Mouse (Mus musculus): ENCODE results near the gene Myl6. TPM values are rescaled to one million over a fixed set of nuclear protein-coding genes. Genes with fewer than 3 reads are reported as not detected.
"Not testable (repeated sequence)": the region's sequence is repeated elsewhere in the genome, so short reads cannot be mapped to it uniquely, and the experiment has no call there.

Myl6 gene
- polyA plus RNA-seq, 1 experiment from 2014 or later: 943 TPM

DNA sequence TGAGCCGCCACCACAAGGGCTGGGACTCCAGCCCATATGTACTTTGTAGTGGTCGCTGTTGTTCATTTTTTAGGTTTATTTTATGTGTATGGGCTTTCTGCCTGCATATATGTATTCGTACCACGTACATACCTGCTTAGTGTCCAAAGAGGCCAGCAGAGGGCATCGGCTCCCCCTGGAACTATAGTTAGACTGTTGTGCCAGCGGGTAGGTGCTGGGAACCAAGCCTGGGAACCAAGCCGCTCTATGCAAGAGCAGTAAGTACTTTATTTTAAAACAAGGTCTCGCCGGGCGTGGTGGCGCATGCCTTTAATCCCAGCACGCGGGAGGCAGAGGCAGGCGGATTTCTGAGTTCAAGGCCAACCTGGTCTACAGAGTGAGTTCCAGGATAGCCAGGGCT, 12.0 kb upstream of the Myl6 start:
- Histone ChIP-seq H3K4me3 (no peak overlapping the region), H3K27me3 (no peaks in the 10 kb centered on the region), H3K36me3 (peaks cover 16% of the 10 kb centered on the region), H3K9ac (no peak overlapping the region), H3K9me3 (no peaks in the 10 kb centered on the region), H3K4me1 (replicated peaks) (peaks cover 4% of the 10 kb centered on the region; the same call in 1 of the 2 replicates), H3K4me2 (no peak overlapping the region), H3K27ac (no peak overlapping the region)
- ATAC-seq (ENCODE audit: low FRiP score): no peak
- WGBS: 94% methylated on average over 14 of the region's 14 CpGs

DNA sequence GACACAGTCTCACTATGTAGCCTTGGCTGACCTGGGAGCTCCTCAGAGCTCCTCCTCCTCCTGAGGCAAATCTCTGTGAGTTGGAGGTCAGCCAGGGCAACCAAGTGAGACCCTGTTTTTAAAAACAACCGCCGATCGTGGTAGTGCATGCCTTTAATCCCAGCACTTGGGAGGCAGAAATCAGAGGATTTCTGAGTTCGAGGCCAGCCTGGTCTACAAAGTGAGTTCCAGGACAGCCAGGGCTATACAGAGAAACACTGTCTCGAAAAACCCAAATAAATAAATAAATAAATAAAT, 11.4 kb upstream of the Myl6 start:
- H3K9ac ChIP-seq; ATAC-seq (ENCODE audit: low FRiP score); H3K27ac ChIP-seq; H3K9me3 ChIP-seq; H3K4me2 ChIP-seq; H3K4me1 ChIP-seq (replicated peaks); H3K4me3 ChIP-seq; H3K27me3 ChIP-seq: not testable (repeated sequence)
- peaks cover 14% of the 10 kb centered on the region for H3K36me3 ChIP-seq
- WGBS: 86% methylated on average over 5 of the region's 5 CpGs

DNA sequence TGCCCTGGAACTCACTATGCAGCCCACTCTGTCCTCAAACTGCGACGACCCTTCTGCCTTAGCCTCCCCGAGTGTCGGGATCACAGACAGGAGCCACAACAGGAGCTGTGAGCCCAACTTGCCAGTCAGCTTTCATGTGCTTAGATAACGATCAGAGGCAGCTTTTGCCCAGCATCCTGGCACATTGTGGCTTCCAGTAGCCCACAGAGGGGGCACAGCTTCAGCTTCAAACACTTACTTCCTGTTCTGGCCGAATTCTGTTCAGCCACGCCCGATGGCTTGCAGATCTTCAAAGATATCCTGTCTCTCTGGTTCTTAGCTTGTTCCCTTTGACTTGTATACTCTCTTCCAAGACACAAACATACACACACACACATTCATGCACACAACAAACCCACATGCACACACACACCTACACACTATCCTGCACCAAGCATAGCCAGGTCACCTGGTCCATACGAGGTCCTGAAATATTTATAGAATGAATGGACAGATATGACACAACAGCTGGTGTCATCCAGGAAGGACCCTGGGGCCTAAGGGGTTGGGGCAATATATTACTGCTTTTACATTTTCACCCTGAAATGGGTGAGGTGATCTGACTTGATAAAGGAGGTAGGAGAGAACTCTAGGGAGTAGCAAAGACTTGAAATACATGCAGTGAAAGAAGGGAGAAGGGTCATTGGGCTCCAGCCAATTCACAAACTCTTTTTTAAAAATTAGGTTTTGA, 10.9 kb upstream of the Myl6 start:
- Histone ChIP-seq H3K36me3 (peaks cover 9% of the 10 kb centered on the region), H3K27ac (no peak overlapping the region)
- 79% methylated on average over 9 of the region's 9 CpGs for WGBS

GRCm38 (mm10) chr10:128504012-128504411, 10.1 kb upstream of the Myl6 start:
- H3K4me3 ChIP-seq: no peak overlapping the region
- H3K27me3 ChIP-seq: no peaks in the 10 kb centered on the region
- peaks cover under 1% of the 10 kb centered on the region for H3K36me3 ChIP-seq
- H3K9me3 ChIP-seq: no peaks in the 10 kb centered on the region
- no peak overlapping the region for H3K9ac ChIP-seq
- H3K4me2 ChIP-seq: no peak overlapping the region
- no peak for ATAC-seq (ENCODE audit: low FRiP score)
- peaks cover 12% of the 10 kb centered on the region for H3K4me1 ChIP-seq (replicated peaks)
- 91% methylated on average over 3 of the region's 3 CpGs for WGBS
- no peak overlapping the region for H3K27ac ChIP-seq

More for the DNA sequence above, 10.9 kb upstream of the Myl6 start:
- no peak for ATAC-seq (ENCODE audit: low FRiP score)
- Histone ChIP-seq H3K4me1 (replicated peaks) (peaks cover 4% of the 10 kb centered on the region; the same call in 1 of the 2 replicates), H3K9ac (0 out of 2 replicates have a peak overlapping the region, but pooled peaks have one; percentile 36), H3K4me2 (no peak overlapping the region), H3K4me3 (no peak overlapping the region), H3K27me3 (no peaks in the 10 kb centered on the region), H3K9me3 (no peaks in the 10 kb centered on the region)

- H3K9me3 ChIP-seq: no peaks in the 10 kb centered on the region
- WGBS: 78% methylated on average over 8 of the region's 8 CpGs
- no peaks in the 10 kb centered on the region; the same call in 1 of the 2 replicates for H3K36me3 ChIP-seq
- no peak overlapping the region for H3K9ac ChIP-seq
- H3K4me1 ChIP-seq (replicated peaks): peaks cover 12% of the 10 kb centered on the region
- no peak overlapping the region for H3K4me2 ChIP-seq
- H3K27me3 ChIP-seq: no peaks in the 10 kb centered on the region
- ATAC-seq (ENCODE audit: low FRiP score): no peak
- H3K27ac ChIP-seq: no peak overlapping the region
- no peak overlapping the region for H3K4me3 ChIP-seq
These were observed 9.6 kb upstream of the Myl6 start for GRCm38 (mm10) chr10:128503532-128503931.

- no peak for ATAC-seq (ENCODE audit: low FRiP score)
- H3K36me3 ChIP-seq: no peaks in the 10 kb centered on the region; the same call in 1 of the 2 replicates
- no peak overlapping the region for H3K4me3 ChIP-seq
- H3K4me1 ChIP-seq (replicated peaks): peaks cover 23% of the 10 kb centered on the region
- H3K4me2 ChIP-seq: no peak overlapping the region
- H3K27me3 ChIP-seq: no peaks in the 10 kb centered on the region
- H3K27ac ChIP-seq: no peak overlapping the region
- 86% methylated on average over 5 of the region's 5 CpGs for WGBS
- H3K9ac ChIP-seq: no peak overlapping the region
- H3K9me3 ChIP-seq: no peaks in the 10 kb centered on the region
These were observed 8.4 kb upstream of the Myl6 start for GRCm38 (mm10) chr10:128502341-128502740.

- Histone ChIP-seq H3K36me3 (no peaks in the 10 kb centered on the region), H3K4me1 (replicated peaks) (peaks cover 42% of the 10 kb centered on the region), H3K9me3 (no peaks in the 10 kb centered on the region), H3K27ac (peak overlapping the region; percentile 75), H3K9ac (peak overlapping the region; percentile 66), H3K27me3 (no peaks in the 10 kb centered on the region), H3K4me3 (peak overlapping the region; percentile 65), H3K4me2 (peak overlapping the region; percentile 63)
- 2% methylated on average over 21 of the region's 21 CpGs for WGBS
- peak; percentile 30 for ATAC-seq (ENCODE audit: low FRiP score)
These were observed 5.2 kb upstream of the Myl6 start for GRCm38 (mm10) chr10:128499116-128499671.

DNA sequence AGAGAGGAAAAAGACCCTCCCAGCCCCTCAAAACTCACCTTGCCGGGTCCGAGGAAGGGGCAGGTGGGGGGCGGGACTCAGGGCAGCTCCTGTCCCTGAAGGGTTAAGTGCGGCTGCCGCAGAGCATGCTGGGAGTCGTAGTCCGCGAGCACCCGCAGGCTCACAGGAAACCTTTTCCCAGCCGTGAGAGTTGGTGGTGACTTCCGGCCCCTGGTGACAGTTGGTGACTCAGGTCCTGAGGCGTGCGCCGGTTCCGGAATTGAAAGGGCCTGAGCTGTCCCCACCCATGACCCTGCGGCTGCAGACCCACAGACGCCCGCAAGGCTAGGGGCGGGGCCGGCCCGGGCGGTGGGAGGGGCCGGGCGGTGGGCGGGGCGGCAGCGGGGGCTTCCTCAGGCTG, 4.6 kb upstream of the Myl6 start, which contains the start of gene Myl6b:
Myl6b (minus strand) TSS at position 96 of the 400 bp plus-strand sequence.
- peak within 1 kb of the TSS; percentile 65 for H3K4me3 ChIP-seq
- no peaks in the 10 kb centered on the region for H3K27me3 ChIP-seq
- peak; percentile 70 for ATAC-seq (ENCODE audit: low FRiP score)
- H3K9ac ChIP-seq: peak within 1 kb of the TSS; percentile 66
- H3K9me3 ChIP-seq: no peaks in the 10 kb centered on the region
- 0% methylated on average over 27 of the region's 27 CpGs for WGBS
- peak within 1 kb of the TSS; percentile 63 for H3K4me2 ChIP-seq
- peaks cover 40% of the 10 kb centered on the region for H3K4me1 ChIP-seq (replicated peaks)
- no peaks in the 10 kb centered on the region for H3K36me3 ChIP-seq
- peak within 1 kb of the TSS; percentile 75 for H3K27ac ChIP-seq

GRCm38 (mm10) chr10:128497134-128497737, 3.3 kb upstream of the Myl6 start:
- H3K27ac ChIP-seq: no peak overlapping the region
- H3K9me3 ChIP-seq: no peaks in the 10 kb centered on the region
- H3K4me2 ChIP-seq: peak overlapping the region; percentile 63; the same call in 1 of the 2 replicates
- no peaks in the 10 kb centered on the region for H3K27me3 ChIP-seq
- H3K36me3 ChIP-seq: no peaks in the 10 kb centered on the region
- 48% methylated on average over 6 of the region's 6 CpGs for WGBS
- peak overlapping the region; percentile 66; the same call in 1 of the 2 replicates for H3K9ac ChIP-seq
- ATAC-seq (ENCODE audit: low FRiP score): no peak
- peak overlapping the region; percentile 5; the same call in 1 of the 2 replicates for H3K4me3 ChIP-seq
- peaks cover 44% of the 10 kb centered on the region for H3K4me1 ChIP-seq (replicated peaks)

GRCm38 (mm10) chr10:128496509-128497077, 2.6 kb upstream of the Myl6 start:
- Histone ChIP-seq H3K4me1 (replicated peaks) (peaks cover 50% of the 10 kb centered on the region), H3K4me2 (no peak overlapping the region), H3K4me3 (no peak overlapping the region)

DNA sequence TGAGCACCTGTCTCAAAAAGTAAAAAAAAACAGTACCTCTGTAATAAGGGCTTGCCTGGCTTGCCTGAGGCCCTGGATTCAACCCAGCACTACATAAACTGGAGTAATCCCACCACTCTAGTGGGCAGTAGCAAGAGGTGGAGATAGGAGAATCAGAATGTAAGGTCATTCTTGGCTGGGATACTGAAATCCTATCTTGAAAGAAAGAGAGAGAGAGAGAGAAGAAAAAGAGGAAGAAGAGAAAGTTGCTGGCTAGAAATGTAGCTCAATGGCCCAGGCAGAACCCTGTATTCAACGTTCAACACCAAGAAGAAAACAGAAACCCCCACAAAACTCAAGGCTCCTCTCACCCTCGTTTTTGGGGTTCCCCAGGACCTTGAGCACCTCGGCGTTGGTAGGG, 2.0 kb upstream of the Myl6 start:
- peaks cover 11% of the 10 kb centered on the region for H3K36me3 ChIP-seq
- H3K4me1 ChIP-seq (replicated peaks): peaks cover 57% of the 10 kb centered on the region
- WGBS: 84% methylated on average over 4 of the region's 4 CpGs
- no peaks in the 10 kb centered on the region for H3K9me3 ChIP-seq
- H3K9ac ChIP-seq: no peak overlapping the region
- H3K27ac ChIP-seq: no peak overlapping the region
- H3K4me3 ChIP-seq: no peak overlapping the region
- ATAC-seq (ENCODE audit: low FRiP score): no peak
- H3K4me2 ChIP-seq: no peak overlapping the region
- H3K27me3 ChIP-seq: no peaks in the 10 kb centered on the region

More at GRCm38 (mm10) chr10:128496509-128497077, 2.6 kb upstream of the Myl6 start:
- 45% methylated on average over 6 of the region's 6 CpGs for WGBS
- no peak for ATAC-seq (ENCODE audit: low FRiP score)
- Histone ChIP-seq H3K27ac (no peak overlapping the region), H3K9me3 (no peaks in the 10 kb centered on the region), H3K27me3 (no peaks in the 10 kb centered on the region), H3K9ac (peak overlapping the region; percentile 66; the same call in 1 of the 2 replicates), H3K36me3 (peaks cover 4% of the 10 kb centered on the region)

DNA sequence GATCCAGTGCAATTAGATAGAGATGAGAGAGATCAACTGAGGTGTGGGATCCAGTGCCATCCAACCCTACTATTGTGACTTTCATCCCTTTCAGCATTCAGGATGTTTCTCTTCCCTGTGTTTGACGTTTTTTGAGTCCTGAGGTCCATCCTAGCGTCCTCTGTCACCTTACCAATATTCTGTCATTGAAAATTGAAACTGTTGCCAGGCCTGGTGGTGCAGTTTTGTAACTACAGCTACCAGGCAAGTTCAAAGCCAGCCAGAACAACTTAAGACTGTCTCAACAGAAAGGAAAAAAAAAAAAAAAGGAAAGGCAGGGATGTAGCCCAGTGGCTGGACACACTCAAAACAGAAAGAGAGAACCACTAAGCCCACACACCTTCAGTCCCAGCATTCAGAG, 1.3 kb upstream of the Myl6 start:
- H3K4me3 ChIP-seq: peak overlapping the region; percentile 86; the same call in 1 of the 2 replicates
- H3K36me3 ChIP-seq: peaks cover 17% of the 10 kb centered on the region
- peak overlapping the region; percentile 91 for H3K9ac ChIP-seq
- ATAC-seq (ENCODE audit: low FRiP score): no peak
- H3K27me3 ChIP-seq: no peaks in the 10 kb centered on the region
- no peaks in the 10 kb centered on the region for H3K9me3 ChIP-seq
- 74% methylated on average over 2 of the region's 2 CpGs for WGBS
- H3K27ac ChIP-seq: 0 out of 2 replicates have a peak overlapping the region, but pooled peaks have one; percentile 86
- peak overlapping the region; percentile 79 for H3K4me2 ChIP-seq
- H3K4me1 ChIP-seq (replicated peaks): peaks cover 62% of the 10 kb centered on the region
